Mouse (Mus musculus): ENCODE data around the gene Gpsm1.

- TF ChIP-seq POLR2A (IDR thresholded peaks at IDR 0.05; ENCODE audit: control insufficient read depth, extremely low read depth, insufficient read depth, low read length, poor library complexity) (no peak), CTCF (IDR thresholded peaks at IDR 0.05; ENCODE audit: borderline replicate concordance, control insufficient read depth, extremely low read depth, insufficient read depth, low read length, poor library complexity) (no peak)
Observed at GRCm38 (mm10) chr2:26319109-26319508, 3.8 kb downstream of the Gpsm1 start.

All from thymus, adult 2 months (tissue).